Mouse (Mus musculus) MEL (cell line): ENCODE data around the gene Ihh.

Experiments
- CTCF ChIP-seq, 3 experiments: IDR thresholded peaks in 2 of 3; conservative IDR thresholded peaks in 1 of 3; 2 replicates each; pipeline ENCODE4 v1.5.1; 2011 to 2012; ENCODE audit warnings: low read length in 3 of 3, low read depth in 2 of 3, mild to moderate bottlenecking in 2 of 3, improper control_type of control experiment in 1 of 3, inconsistent platforms in 1 of 3, mixed read lengths in 1 of 3, moderate library complexity in 1 of 3; ENCODE audit not compliant: control insufficient read depth in 1 of 3, insufficient read depth in 1 of 3, poor library complexity in 1 of 3, severe bottlenecking in 1 of 3
- EP300 ChIP-seq, 2 experiments: IDR thresholded peaks; 2 replicates each; pipeline ENCODE4 v1.6.1; 2011; ENCODE audit warnings: improper control_type of control experiment in 2 of 2, low read length in 2 of 2, low read depth in 1 of 2, mild to moderate bottlenecking in 1 of 2
- GATA1 ChIP-seq: IDR thresholded peaks from 2 replicates; pipeline ENCODE4 v1.6.1; 2011; ENCODE audit warnings: low read depth, low read length, improper control_type of control experiment
- NRF1 ChIP-seq: IDR thresholded peaks from 2 replicates; pipeline ENCODE4 v1.6.1; 2014; ENCODE audit warnings: low read depth, mild to moderate bottlenecking, inconsistent platforms, low read length, improper control_type of control experiment, moderate library complexity; ENCODE audit not compliant: poor library complexity, insufficient read depth, severe bottlenecking
- POLR2A ChIP-seq, 2 experiments: IDR thresholded peaks; 2 replicates each; pipeline ENCODE4 v1.6.1; 2011 to 2012; ENCODE audit warnings: low read length in 2 of 2, mild to moderate bottlenecking in 2 of 2, control low read depth in 1 of 2, improper control_type of control experiment in 1 of 2, low read depth in 1 of 2, moderate library complexity in 1 of 2; ENCODE audit not compliant: control insufficient read depth in 1 of 2, insufficient read depth in 1 of 2, poor library complexity in 1 of 2
- TAL1 ChIP-seq: IDR thresholded peaks from 2 replicates; pipeline ENCODE4 v1.6.1; 2012; ENCODE audit warnings: mild to moderate bottlenecking, inconsistent platforms, low read length, moderate library complexity, mixed read lengths

DNA sequence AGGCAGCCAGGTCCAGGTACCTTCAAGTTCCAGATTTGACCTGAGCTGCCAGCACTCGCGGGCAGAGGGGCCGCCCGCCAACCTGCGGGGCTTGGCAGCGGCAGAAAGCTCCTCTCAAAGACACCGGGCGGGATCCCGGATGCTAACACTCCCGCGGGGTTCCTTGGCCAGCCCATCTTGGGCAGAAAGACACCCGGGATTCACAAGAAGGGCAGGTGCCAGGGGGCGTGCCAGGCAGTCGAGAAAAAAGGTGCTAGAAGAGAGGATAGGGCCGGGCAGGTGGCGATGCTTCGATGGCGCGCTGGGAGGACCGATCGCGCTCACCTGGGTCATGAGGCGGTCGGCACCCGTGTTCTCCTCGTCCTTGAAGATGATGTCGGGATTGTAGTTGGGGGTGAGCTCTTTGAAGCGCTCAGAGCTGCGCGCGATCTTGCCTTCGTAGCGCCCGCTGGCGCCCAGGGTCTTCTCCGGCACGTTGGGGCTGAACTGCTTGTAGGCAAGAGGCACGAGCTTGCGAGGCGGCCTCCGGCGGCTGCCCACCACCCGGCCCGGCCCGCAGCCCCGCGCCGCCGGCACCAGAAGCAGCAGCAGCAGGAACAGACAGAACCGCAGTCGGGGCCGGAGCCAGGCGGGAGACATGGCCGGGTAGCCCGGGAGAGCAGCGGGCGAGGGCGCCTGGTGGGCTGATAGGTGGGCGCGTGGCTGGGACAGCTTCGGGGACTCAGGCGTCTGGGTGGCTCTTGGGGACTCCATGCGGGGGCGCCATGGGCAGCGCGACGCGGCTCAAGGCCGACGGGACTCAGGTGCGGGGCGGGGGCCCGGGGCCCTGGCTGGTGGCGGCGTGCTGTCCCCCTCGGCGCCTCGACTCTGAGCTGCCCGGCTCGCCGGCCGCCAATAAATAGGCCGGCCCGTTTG, 639 bp downstream of the Ihh start:
- TF ChIP-seq NRF1 (no peak), CTCF (IDR thresholded peaks at IDR 0.05 in 2 of 3, conservative IDR thresholded peaks at IDR 0.05 in 1 of 3; ENCODE audit: control insufficient read depth in 1 of 3, insufficient read depth in 1 of 3, low read depth in 2 of 3, low read length in 3 of 3, poor library complexity in 1 of 3, severe bottlenecking in 1 of 3) (no peak), POLR2A (IDR thresholded peaks at IDR 0.05; ENCODE audit: control insufficient read depth in 1 of 2, insufficient read depth in 1 of 2, low read depth in 1 of 2, low read length in 2 of 2, poor library complexity in 1 of 2) (no peak), TAL1 (no peak), GATA1 (no peak), EP300 (IDR thresholded peaks at IDR 0.05; ENCODE audit: low read depth in 1 of 2, low read length in 2 of 2) (no peak)
